Mouse (Mus musculus): ENCODE results near the gene Zfp296. TPM values are rescaled to one million over a fixed set of nuclear protein-coding genes. Genes with fewer than 3 reads are reported as not detected.

Gene Zfp296
- not detected for polyA plus RNA-seq (2014; fragmentation: Illumina TruSeq; extraction: RNeasy Lipid Tissue Mini Kit (QIAGEN cat#74804); ENCODE audit: low read depth, low replicate concordance)

GRCm38 (mm10) chr7:19577141-19577852 is at the start of gene Zfp296, which contains the start of gene Gemin7:
TSS of gene Zfp296 (plus strand) at chr7:19577287.
TSS of gene Gemin7 (minus strand) at chr7:19577595.

GRCm38 (mm10) chr7:19562643-19563410 is 14.3 kb upstream of the Zfp296 start, which contains the start of gene Ppp1r37:
TSS of gene Ppp1r37 (minus strand) at chr7:19563076.

DNA sequence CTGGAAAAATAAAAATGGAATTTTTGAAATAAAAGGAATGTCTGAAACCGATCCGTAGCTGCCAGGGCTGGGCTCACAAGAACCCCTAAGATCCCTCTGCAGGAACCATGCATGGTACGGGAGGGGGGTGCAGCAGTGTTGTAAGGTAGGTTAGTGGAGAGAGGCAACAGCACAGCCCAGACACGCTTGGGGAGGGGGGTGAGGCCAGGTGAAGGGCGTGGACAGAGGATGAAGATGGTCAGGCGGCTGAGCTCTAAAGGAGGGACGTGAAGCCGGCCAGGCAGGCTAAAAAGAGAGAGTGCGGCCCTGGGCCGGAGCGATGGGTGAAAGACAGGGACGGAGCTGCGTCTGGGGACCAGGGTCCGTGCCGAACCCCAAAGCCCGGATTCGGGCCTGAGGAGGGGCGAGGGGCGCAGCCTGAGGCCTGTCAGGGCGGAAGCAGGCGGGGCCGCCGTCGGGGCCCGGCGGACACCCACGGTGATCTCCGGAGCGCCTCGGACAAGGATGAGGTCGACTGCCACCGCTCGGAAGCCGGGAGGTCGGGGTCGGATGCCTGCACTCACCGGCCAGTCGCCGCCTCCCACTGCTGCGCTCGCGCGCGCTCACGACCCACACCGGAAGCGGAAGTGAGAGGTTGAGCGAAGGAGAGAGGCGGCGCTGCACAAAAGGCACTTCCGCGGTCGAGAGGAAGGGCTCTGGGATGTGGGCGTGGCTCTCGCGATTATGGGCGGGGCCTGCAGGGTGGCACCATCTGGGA is 26.9 kb downstream of the Zfp296 start, which contains the start of gene Clasrp:
Clasrp (minus strand) TSS at position 638 of the 757 bp plus-strand sequence.

DNA sequence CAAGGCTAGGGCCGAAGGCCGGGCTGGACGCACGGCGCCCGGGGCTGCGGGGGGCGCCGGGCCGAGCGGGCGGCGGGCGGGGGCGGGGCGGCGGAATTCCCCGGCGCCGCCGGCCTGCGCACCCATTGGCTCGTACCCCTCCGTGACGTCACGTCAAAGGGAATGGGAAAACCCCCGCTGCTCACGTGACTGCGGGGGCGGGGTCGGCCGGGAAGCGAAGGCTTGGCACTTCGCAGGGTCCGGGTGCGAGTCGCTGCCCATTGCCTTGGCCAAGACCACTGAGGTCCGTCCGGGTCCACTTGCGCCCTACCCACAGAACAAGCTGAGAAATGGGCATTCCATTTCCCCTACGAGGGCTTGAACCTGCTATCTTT is 52.3 kb downstream of the Zfp296 start, which contains the start of gene Relb:
Relb (minus strand) TSS at position 78 of the 374 bp plus-strand sequence.

Other genes with a start within 250 kb of the Zfp296 start
- not detected for gene Ercc1, start 232.5 kb upstream of the Zfp296 start, polyA plus RNA-seq (2014; fragmentation: Illumina TruSeq; extraction: RNeasy Lipid Tissue Mini Kit (QIAGEN cat#74804); ENCODE audit: low read depth, low replicate concordance)
- gene Cd3eap, start 217.8 kb upstream of the Zfp296 start, polyA plus RNA-seq (2014; fragmentation: Illumina TruSeq; extraction: RNeasy Lipid Tissue Mini Kit (QIAGEN cat#74804); ENCODE audit: low read depth, low replicate concordance), result 1.8 TPM
- gene Ppp1r13l, start 217.5 kb upstream of the Zfp296 start, polyA plus RNA-seq (2014; fragmentation: Illumina TruSeq; extraction: RNeasy Lipid Tissue Mini Kit (QIAGEN cat#74804); ENCODE audit: low read depth, low replicate concordance), result not detected
- gene Ercc2, start 195.3 kb upstream of the Zfp296 start, polyA plus RNA-seq (2014; fragmentation: Illumina TruSeq; extraction: RNeasy Lipid Tissue Mini Kit (QIAGEN cat#74804); ENCODE audit: low read depth, low replicate concordance), result 0.41 TPM
- not detected for gene Klc3, start 173.2 kb upstream of the Zfp296 start, polyA plus RNA-seq (2014; fragmentation: Illumina TruSeq; extraction: RNeasy Lipid Tissue Mini Kit (QIAGEN cat#74804); ENCODE audit: low read depth, low replicate concordance)
- 0.70 TPM for gene Ckm, start 172.5 kb upstream of the Zfp296 start, polyA plus RNA-seq (2014; fragmentation: Illumina TruSeq; extraction: RNeasy Lipid Tissue Mini Kit (QIAGEN cat#74804); ENCODE audit: low read depth, low replicate concordance)
- 2.2 TPM for gene Mark4, start 118.5 kb upstream of the Zfp296 start, polyA plus RNA-seq (2014; fragmentation: Illumina TruSeq; extraction: RNeasy Lipid Tissue Mini Kit (QIAGEN cat#74804); ENCODE audit: low read depth, low replicate concordance)
- 1.2 TPM for gene Exoc3l2, start 114.0 kb upstream of the Zfp296 start, polyA plus RNA-seq (2014; fragmentation: Illumina TruSeq; extraction: RNeasy Lipid Tissue Mini Kit (QIAGEN cat#74804); ENCODE audit: low read depth, low replicate concordance)
- gene Bloc1s3, start 68.9 kb upstream of the Zfp296 start, polyA plus RNA-seq (2014; fragmentation: Illumina TruSeq; extraction: RNeasy Lipid Tissue Mini Kit (QIAGEN cat#74804); ENCODE audit: low read depth, low replicate concordance), result 9.3 TPM
- not detected for gene Trappc6a, start 68.9 kb upstream of the Zfp296 start, polyA plus RNA-seq (2014; fragmentation: Illumina TruSeq; extraction: RNeasy Lipid Tissue Mini Kit (QIAGEN cat#74804); ENCODE audit: low read depth, low replicate concordance)
- gene Nkpd1, start 59.4 kb upstream of the Zfp296 start, polyA plus RNA-seq (2014; fragmentation: Illumina TruSeq; extraction: RNeasy Lipid Tissue Mini Kit (QIAGEN cat#74804); ENCODE audit: low read depth, low replicate concordance), result not detected
- gene Ppp1r37, start 14.2 kb upstream of the Zfp296 start, polyA plus RNA-seq (2014; fragmentation: Illumina TruSeq; extraction: RNeasy Lipid Tissue Mini Kit (QIAGEN cat#74804); ENCODE audit: low read depth, low replicate concordance), result 0.47 TPM
- 17.8 TPM for gene Gemin7, start 308 bp downstream of the Zfp296 start, polyA plus RNA-seq (2014; fragmentation: Illumina TruSeq; extraction: RNeasy Lipid Tissue Mini Kit (QIAGEN cat#74804); ENCODE audit: low read depth, low replicate concordance)
- gene Clasrp, start 27.2 kb downstream of the Zfp296 start, polyA plus RNA-seq (2014; fragmentation: Illumina TruSeq; extraction: RNeasy Lipid Tissue Mini Kit (QIAGEN cat#74804); ENCODE audit: low read depth, low replicate concordance), result 1.2 TPM
- gene Relb, start 52.2 kb downstream of the Zfp296 start, polyA plus RNA-seq (2014; fragmentation: Illumina TruSeq; extraction: RNeasy Lipid Tissue Mini Kit (QIAGEN cat#74804); ENCODE audit: low read depth, low replicate concordance), result 0.87 TPM
- 30.7 TPM for gene Clptm1, start 87.7 kb downstream of the Zfp296 start, polyA plus RNA-seq (2014; fragmentation: Illumina TruSeq; extraction: RNeasy Lipid Tissue Mini Kit (QIAGEN cat#74804); ENCODE audit: low read depth, low replicate concordance)
- not detected for gene Apoc2, start 100.7 kb downstream of the Zfp296 start, polyA plus RNA-seq (2014; fragmentation: Illumina TruSeq; extraction: RNeasy Lipid Tissue Mini Kit (QIAGEN cat#74804); ENCODE audit: low read depth, low replicate concordance)
- not detected for gene Gm44805, start 104.1 kb downstream of the Zfp296 start, polyA plus RNA-seq (2014; fragmentation: Illumina TruSeq; extraction: RNeasy Lipid Tissue Mini Kit (QIAGEN cat#74804); ENCODE audit: low read depth, low replicate concordance)
- gene Apoc4, start 104.2 kb downstream of the Zfp296 start, polyA plus RNA-seq (2014; fragmentation: Illumina TruSeq; extraction: RNeasy Lipid Tissue Mini Kit (QIAGEN cat#74804); ENCODE audit: low read depth, low replicate concordance), result 2.9 TPM
- 25.6 TPM for gene Apoc1, start 115.4 kb downstream of the Zfp296 start, polyA plus RNA-seq (2014; fragmentation: Illumina TruSeq; extraction: RNeasy Lipid Tissue Mini Kit (QIAGEN cat#74804); ENCODE audit: low read depth, low replicate concordance)
- 11.9 TPM for gene Apoe, start 121.9 kb downstream of the Zfp296 start, polyA plus RNA-seq (2014; fragmentation: Illumina TruSeq; extraction: RNeasy Lipid Tissue Mini Kit (QIAGEN cat#74804); ENCODE audit: low read depth, low replicate concordance)
- 0.82 TPM for gene Tomm40, start 138.2 kb downstream of the Zfp296 start, polyA plus RNA-seq (2014; fragmentation: Illumina TruSeq; extraction: RNeasy Lipid Tissue Mini Kit (QIAGEN cat#74804); ENCODE audit: low read depth, low replicate concordance)
- 6.1 TPM for gene Nectin2, start 173.2 kb downstream of the Zfp296 start, polyA plus RNA-seq (2014; fragmentation: Illumina TruSeq; extraction: RNeasy Lipid Tissue Mini Kit (QIAGEN cat#74804); ENCODE audit: low read depth, low replicate concordance)
- gene Bcam, start 193.7 kb downstream of the Zfp296 start, polyA plus RNA-seq (2014; fragmentation: Illumina TruSeq; extraction: RNeasy Lipid Tissue Mini Kit (QIAGEN cat#74804); ENCODE audit: low read depth, low replicate concordance), result not detected
- not detected for gene Cblc, start 219.5 kb downstream of the Zfp296 start, polyA plus RNA-seq (2014; fragmentation: Illumina TruSeq; extraction: RNeasy Lipid Tissue Mini Kit (QIAGEN cat#74804); ENCODE audit: low read depth, low replicate concordance)
- gene Bcl3, start 245.5 kb downstream of the Zfp296 start, polyA plus RNA-seq (2014; fragmentation: Illumina TruSeq; extraction: RNeasy Lipid Tissue Mini Kit (QIAGEN cat#74804); ENCODE audit: low read depth, low replicate concordance), result not detected